Mouse (Mus musculus) ES-E14 (cell line): ENCODE measurements around the gene Kcnmb2. TPM values are rescaled to one million over a fixed set of nuclear protein-coding genes. Genes with fewer than 3 reads are reported as not detected.

Experiments used
- DNase-seq: peaks from one replicate; pipeline ENCODE4 v3.0.0-alpha.2; 2013; ENCODE audit warnings: low read depth, low spot score
- H3K27ac ChIP-seq: 2 replicates; pipeline ENCODE4 v1.5.1; 2012; ENCODE audit warnings: low read depth, mild to moderate bottlenecking, low read length, moderate library complexity, mixed read lengths; ENCODE audit not compliant: poor library complexity, insufficient read depth, severe bottlenecking
- H3K36me3 ChIP-seq: 2 replicates; pipeline ENCODE4 v1.6.1; 2012; ENCODE audit warnings: mild to moderate bottlenecking, low read length, moderate library complexity, mixed read lengths; ENCODE audit not compliant: control insufficient read depth, poor library complexity, insufficient read depth, severe bottlenecking
- H3K4me1 ChIP-seq, 2 experiments: fragments of 150-350 bp in 1 of 2; sonication (generic) in 1 of 2; 2 replicates each; pipeline ENCODE4 v1.6.1; 2012; ENCODE audit warnings: low read length in 2 of 2, mild to moderate bottlenecking in 1 of 2, mixed read lengths in 1 of 2; ENCODE audit not compliant: control insufficient read depth in 2 of 2, insufficient read depth in 2 of 2, poor library complexity in 1 of 2
- H3K4me3 ChIP-seq, 2 experiments: fragments of 150-350 bp in 1 of 2; sonication (generic) in 1 of 2; 2 replicates each; pipeline ENCODE4 v1.5.1; 2012; ENCODE audit warnings: low read length in 2 of 2, low read depth in 1 of 2, mild to moderate bottlenecking in 1 of 2, mixed read lengths in 1 of 2; ENCODE audit not compliant: insufficient read depth in 1 of 2, poor library complexity in 1 of 2, severe bottlenecking in 1 of 2
- H3K9ac ChIP-seq: 2 replicates; pipeline ENCODE4 v1.6.1; 2012; ENCODE audit warnings: low read depth, mild to moderate bottlenecking, low read length, mixed read lengths; ENCODE audit not compliant: poor library complexity, insufficient read depth, severe bottlenecking
- H3K9me3 ChIP-seq: fragments of 150-350 bp; sonication (generic); 2 replicates; pipeline ENCODE4 v1.6.1; 2012; ENCODE audit warnings: low read depth, mild to moderate bottlenecking, low read length; ENCODE audit not compliant: control insufficient read depth, insufficient read depth
- CHD2 ChIP-seq: IDR thresholded peaks from 2 replicates; pipeline ENCODE4 v1.6.1; 2014; ENCODE audit warnings: mild to moderate bottlenecking, low read depth, low read length, inconsistent platforms
- HCFC1 ChIP-seq: IDR thresholded peaks from 2 replicates; pipeline ENCODE4 v1.6.1; 2012; ENCODE audit warnings: low read length, inconsistent platforms, borderline replicate concordance; ENCODE audit not compliant: insufficient read depth
- MAFK ChIP-seq: IDR thresholded peaks from 2 replicates; pipeline ENCODE4 v1.6.1; 2014; ENCODE audit warnings: mild to moderate bottlenecking, low read depth, low read length, inconsistent platforms; ENCODE audit not compliant: insufficient read depth
- ZC3H11A ChIP-seq: IDR thresholded peaks from 2 replicates; pipeline ENCODE4 v1.6.1; 2012; ENCODE audit warnings: low read depth, mild to moderate bottlenecking, inconsistent platforms, low read length, borderline replicate concordance
- ZNF384 ChIP-seq: IDR thresholded peaks from 2 replicates; pipeline ENCODE4 v1.6.1; 2012; ENCODE audit warnings: low read depth, low read length, inconsistent platforms
- in situ Hi-C, 2 experiments: fragments of 600-800 bp; cut with MboI; formaldehyde crosslinking; loops; one replicate each; pipeline ENCODE4 v1.15.1; 2025; ENCODE audit warnings: low sequenced_read_pairs in 2 of 2, inconsistent platforms in 1 of 2; ENCODE audit not compliant: unreplicated experiment in 2 of 2
- total RNA-seq: library from RNA; depleted of rRNA; stranded (reverse); fragments of 300-350 nt; gene quantifications from 2 replicates; pipeline ENCODE4 v1.2.3, GENCODE M21; 2012

Gene Kcnmb2
- total RNA-seq, 1 experiment, result not detected

DNA sequence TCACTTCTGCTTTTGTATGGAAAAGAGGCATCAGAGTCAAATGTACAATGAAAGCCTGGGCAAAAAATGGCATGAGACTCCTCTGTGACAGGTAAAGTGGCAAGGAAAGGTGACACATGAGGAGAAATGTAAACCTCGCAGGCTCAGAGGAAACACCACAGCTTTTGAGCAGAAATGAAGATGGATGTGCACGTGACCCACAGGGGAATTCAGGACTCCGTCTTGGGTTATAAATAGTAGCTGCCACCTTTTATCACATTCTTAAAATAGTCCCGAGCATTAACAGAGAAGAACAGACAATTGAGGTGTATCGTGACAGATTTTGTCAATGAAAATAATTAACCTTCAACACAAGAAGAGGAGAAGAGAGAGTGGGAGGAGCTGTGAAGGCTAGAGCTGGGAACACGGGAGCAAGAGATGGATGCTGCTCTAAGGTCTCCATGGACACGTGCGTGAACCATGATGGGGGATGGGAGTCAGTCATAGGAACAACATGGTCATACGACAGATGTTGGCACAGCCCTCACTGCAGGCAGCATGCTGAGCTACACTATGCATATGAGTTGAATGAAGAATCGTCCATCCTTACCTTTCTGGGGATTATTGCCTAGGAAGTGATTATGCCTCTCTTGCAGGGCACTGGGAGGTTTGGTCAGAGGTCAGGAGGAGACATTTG is 127.2 kb downstream of the Kcnmb2 start:
- Histone ChIP-seq H3K9ac (no peak overlapping the region), H3K4me1 (no peaks in the 10 kb centered on the region), H3K9me3 (no peaks in the 10 kb centered on the region), H3K27ac (no peak overlapping the region), H3K36me3 (no peaks in the 10 kb centered on the region), H3K4me3 (no peak overlapping the region)
- no peak for DNase-seq
- TF ChIP-seq MAFK (no peak), HCFC1 (no peak), ZC3H11A (no peak), CHD2 (no peak), ZNF384 (no peak)
- in situ Hi-C loops, result no loop called here

DNA sequence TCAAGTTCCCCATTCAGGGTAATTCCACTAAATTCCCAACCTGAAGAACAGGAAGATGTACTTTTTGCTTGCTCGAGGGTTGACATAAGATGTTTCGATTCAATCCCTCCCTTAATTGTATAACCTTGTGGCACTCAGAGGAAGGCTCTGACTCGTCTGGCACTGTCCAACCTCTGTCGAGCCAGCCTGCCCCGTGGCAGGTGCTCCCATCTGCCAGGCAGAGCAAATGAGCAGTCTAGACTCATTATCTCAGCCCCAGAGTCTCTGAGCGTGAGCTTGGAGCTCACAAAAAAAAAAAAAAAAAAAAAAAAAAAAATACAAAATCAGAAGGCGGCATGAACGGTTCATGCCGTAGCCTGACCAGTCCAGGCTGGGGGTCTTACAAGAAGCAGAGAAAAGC is 130.1 kb downstream of the Kcnmb2 start:
- no peak for TF ChIP-seq MAFK
- TF ChIP-seq ZNF384, result no peak
- TF ChIP-seq ZC3H11A, result no peak
- no peak for TF ChIP-seq HCFC1
- TF ChIP-seq CHD2, result no peak
- no peaks in the 10 kb centered on the region for H3K9me3 ChIP-seq
- H3K27ac ChIP-seq, result no peak overlapping the region
- no peaks in the 10 kb centered on the region for H3K36me3 ChIP-seq
- H3K4me3 ChIP-seq, result no peak overlapping the region
- DNase-seq, result no peak
- in situ Hi-C loops, result no loop called here
- H3K4me1 ChIP-seq, result no peaks in the 10 kb centered on the region
- H3K9ac ChIP-seq, result no peak overlapping the region

DNA sequence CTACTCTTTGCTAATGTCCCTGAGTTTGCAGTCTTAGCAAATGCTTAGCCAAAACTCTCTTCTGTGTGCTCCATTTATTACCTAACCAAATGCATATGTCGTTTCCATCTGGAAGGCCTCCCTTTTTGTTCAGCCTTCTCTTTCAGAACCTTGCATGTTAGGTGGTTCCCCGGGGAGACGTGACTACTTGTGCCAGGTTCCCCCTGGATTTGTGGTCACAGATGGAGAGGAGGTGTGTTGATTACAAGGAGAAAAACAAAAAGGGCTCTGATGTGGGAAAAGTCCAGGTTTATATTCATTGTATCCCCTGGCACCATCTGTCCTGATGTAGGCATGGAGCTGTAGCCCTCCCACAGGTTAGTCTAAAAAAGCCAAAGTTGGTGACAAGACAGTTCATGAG is 141.5 kb downstream of the Kcnmb2 start:
- Histone ChIP-seq H3K36me3 (no peaks in the 10 kb centered on the region), H3K4me1 (peaks cover 0 to 2% of the 10 kb centered on the region in 2 experiments; a peak in 1 of 4 replicates), H3K4me3 (no peak overlapping the region), H3K9me3 (no peaks in the 10 kb centered on the region), H3K9ac (no peak overlapping the region), H3K27ac (no peak overlapping the region)
- no peak for DNase-seq
- TF ChIP-seq CHD2 (no peak), ZC3H11A (no peak), MAFK (no peak), HCFC1 (no peak), ZNF384 (no peak)
- in situ Hi-C loops, result no loop called here

DNA sequence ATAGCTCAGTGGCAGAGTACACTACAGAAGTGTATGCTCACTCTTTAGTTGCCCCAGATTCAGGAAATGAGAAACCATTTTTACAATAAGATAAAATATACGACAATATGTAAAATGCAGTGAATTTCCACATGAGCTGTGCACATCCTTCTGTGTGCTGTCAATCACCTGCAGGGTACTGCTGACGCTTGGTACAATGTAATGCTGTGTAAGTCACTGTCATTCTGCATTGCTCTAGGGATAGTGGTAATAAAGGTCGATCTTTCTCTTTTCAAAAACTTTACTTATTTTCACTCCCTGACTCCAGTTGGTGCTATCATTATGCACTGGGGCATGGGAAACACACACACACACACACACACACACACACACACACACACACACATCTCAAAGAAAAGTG is 146.5 kb downstream of the Kcnmb2 start:
- DNase-seq, result no peak
- no peak overlapping the region for H3K27ac ChIP-seq
- H3K4me3 ChIP-seq, result no peak overlapping the region
- peaks cover 0 to 2% of the 10 kb centered on the region in 2 experiments; a peak in 1 of 4 replicates for H3K4me1 ChIP-seq
- H3K9me3 ChIP-seq, result no peaks in the 10 kb centered on the region
- H3K9ac ChIP-seq, result no peak overlapping the region
- TF ChIP-seq ZNF384 (no peak), ZC3H11A (no peak), MAFK (no peak), CHD2 (no peak), HCFC1 (no peak)
- in situ Hi-C loops, result no loop called here
- no peaks in the 10 kb centered on the region for H3K36me3 ChIP-seq

DNA sequence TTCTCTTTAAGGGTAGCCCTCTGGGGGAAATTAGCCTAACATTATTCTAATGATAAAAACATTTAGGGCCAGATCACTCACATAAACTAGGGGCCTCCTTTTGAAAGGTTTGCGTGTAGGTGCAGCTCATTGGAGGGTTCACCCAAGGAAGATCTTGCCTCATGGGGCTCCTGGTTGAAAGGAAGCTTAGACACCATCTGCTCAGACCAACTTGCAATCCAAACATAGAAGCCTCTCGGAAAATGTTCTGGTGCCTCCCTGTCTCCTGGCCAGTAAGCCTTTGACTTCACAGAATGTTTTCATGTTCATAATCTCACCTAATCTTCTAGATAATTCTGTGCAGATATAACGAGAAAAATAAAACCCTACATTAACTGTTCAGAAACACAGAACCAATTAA is 150.3 kb downstream of the Kcnmb2 start:
- in situ Hi-C loops, result no loop called here
- no peaks in the 10 kb centered on the region for H3K4me1 ChIP-seq
- H3K36me3 ChIP-seq, result no peaks in the 10 kb centered on the region
- H3K27ac ChIP-seq, result no peak overlapping the region
- no peak overlapping the region for H3K4me3 ChIP-seq
- no peaks in the 10 kb centered on the region for H3K9me3 ChIP-seq
- no peak for DNase-seq
- H3K9ac ChIP-seq, result no peak overlapping the region
- no peak for TF ChIP-seq HCFC1
- no peak for TF ChIP-seq ZC3H11A
- TF ChIP-seq ZNF384, result no peak
- no peak for TF ChIP-seq MAFK
- TF ChIP-seq CHD2, result no peak
